Mouse (Mus musculus) lung, adult 2 months (tissue): Measurements from ENCODE around the gene Pld2.

Experiments used
- CTCF ChIP-seq: fragments of 200-500 bp; IDR thresholded peaks from 2 replicates; pipeline ENCODE4 v1.5.1; 2011; ENCODE audit warnings: mild to moderate bottlenecking, low read length, control low read depth; ENCODE audit not compliant: insufficient read depth
- POLR2A ChIP-seq: fragments of 200-500 bp; IDR thresholded peaks from 2 replicates; pipeline ENCODE4 v1.6.1; 2011; ENCODE audit warnings: low read depth, mild to moderate bottlenecking, control low read depth, low read length, borderline replicate concordance; ENCODE audit errors: extremely low read depth

DNA sequence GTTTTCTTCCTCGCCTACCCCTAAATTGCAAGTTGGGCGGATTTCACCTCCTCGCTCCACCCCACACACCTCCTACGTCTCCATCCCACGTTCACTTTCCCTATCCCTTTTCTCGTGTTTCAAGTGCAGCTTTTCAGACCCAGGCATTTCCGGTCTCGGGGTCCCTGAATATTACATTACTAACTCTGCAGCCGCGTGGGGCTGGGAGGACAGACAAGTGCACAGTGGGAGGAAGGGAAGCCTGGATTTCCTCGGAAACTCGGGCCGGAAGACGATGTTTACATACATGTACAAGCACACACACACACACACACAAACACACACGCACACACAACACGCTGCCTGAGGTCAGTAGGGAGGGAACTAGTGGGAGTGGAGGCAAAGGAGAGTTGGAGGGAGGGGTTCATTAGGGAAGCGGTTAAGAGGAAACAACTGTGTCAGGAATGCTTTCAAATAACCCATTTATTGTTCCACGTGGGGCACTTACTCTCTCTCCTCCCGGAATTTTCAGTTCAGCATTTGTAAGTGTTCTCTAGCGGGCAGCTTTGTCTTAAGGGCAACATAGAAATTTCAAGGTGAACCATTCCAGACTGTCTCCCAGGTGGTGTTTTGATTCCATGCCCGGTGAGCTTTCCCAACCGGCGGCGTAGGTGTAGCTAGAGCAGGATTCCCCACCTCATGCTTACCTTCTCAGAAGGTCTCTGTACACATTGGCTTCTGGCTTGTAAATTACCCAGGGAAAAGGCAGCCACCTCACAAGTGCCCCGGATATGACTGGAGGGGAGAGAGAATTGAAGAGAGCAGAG lies 23.8 kb downstream of the Pld2 start:
- peak; percentile 12; the same call in 1 of the 2 replicates for TF ChIP-seq POLR2A
- no peak for TF ChIP-seq CTCF
